Mouse (Mus musculus): ENCODE measurements at regions not wholly inside any gene's neighbourhood (a gene's known extent, or its start where the extent isn't known, plus 50 kb on each side); places are given as distances from the start of the nearest gene placed in this dataset.

DNA sequence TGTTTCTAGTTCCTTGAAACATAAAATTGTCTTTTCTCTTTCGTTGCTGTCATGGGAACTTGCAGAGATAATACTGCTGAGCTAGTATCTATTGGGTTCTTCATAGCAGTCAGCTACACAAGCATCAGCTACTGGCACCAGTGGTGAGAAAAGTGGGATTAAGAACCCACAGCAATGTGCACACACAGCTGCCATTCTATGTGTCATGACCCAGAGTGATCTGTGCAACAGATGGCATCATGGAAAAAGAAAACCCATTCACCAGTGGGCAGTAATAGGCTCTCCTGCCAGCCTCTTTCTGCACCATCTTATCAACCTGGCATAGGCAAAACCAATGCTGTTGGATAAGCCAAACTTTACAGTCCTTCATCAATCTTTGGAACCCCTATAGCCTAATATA, 428.1 kb downstream of the Trib2 start:
- TF ChIP-seq POLR2A (IDR thresholded peaks at IDR 0.05; ENCODE audit: low read depth, low read length) (no peak), CTCF (IDR thresholded peaks at IDR 0.05; ENCODE audit: extremely low read depth, insufficient read length, insufficient replicate concordance, low read depth, low read length) (no peak)
